Mouse (Mus musculus): ENCODE results near the gene Slc37a1.
"Not testable (repeated sequence)": the region's sequence is repeated elsewhere in the genome, so short reads cannot be mapped to it uniquely, and the experiment has no call there.

DNA sequence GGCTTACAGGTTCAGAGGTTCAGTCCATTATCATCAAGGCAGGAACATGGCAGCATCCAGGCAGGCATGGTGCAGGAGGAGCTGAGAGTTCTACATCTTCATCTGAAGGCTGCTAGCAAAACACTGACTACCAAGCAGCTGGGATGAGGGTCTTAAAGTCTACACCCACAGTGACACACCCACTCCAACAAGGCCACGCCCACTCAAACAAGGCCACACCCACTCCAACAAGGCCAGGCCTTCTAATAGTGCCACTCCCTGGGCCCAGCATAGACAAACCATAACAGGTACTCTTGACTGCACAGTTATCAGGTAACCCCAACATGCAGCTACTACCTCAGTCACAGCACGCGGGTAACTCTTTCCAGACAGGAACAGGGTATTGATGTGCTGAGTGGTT lies 68.1 kb downstream of the Slc37a1 start:
- not testable (repeated sequence) for TF ChIP-seq CTCF (IDR thresholded peaks at IDR 0.05; ENCODE audit: control insufficient read depth, insufficient read depth, insufficient replicate concordance, low read depth, low read length); POLR2A (IDR thresholded peaks at IDR 0.05; ENCODE audit: control insufficient read depth, low read depth, low read length)

Measured in testis, adult 2 months (tissue).